Mouse (Mus musculus) kidney, postnatal 0 days (tissue): ENCODE measurements at regions not wholly inside any gene's neighbourhood (a gene's known extent, or its start where the extent isn't known, plus 50 kb on each side); places are given as distances from the start of the nearest gene placed in this dataset.

Experiments used
- ATAC-seq: fragments of 200-750 bp; cut with Nextera tagmentation; replicated peaks from 2 replicates; pipeline ENCODE4 v1.8.0; 2017; ENCODE audit warnings: low read depth, moderate number of reproducible peaks, moderate TSS enrichment, moderate library complexity; ENCODE audit not compliant: low FRiP score
- DNase-seq: peaks from one replicate; pipeline ENCODE4 v3.0.0-alpha.2; 2016; ENCODE audit warnings: low spot score
- H3K27ac ChIP-seq: fragments of 300-500 bp; sonication (generic); 2 replicates; pipeline ENCODE4 v1.5.1; 2014; ENCODE audit warnings: mild to moderate bottlenecking
- H3K27me3 ChIP-seq: fragments of 300-500 bp; sonication (generic); 2 replicates; pipeline ENCODE4 v1.6.1; 2014; ENCODE audit warnings: low read length, mixed read lengths; ENCODE audit not compliant: insufficient read depth
- H3K36me3 ChIP-seq: fragments of 300-500 bp; sonication (generic); 2 replicates; pipeline ENCODE4 v1.6.1; 2014; ENCODE audit warnings: low read length, mixed read lengths; ENCODE audit not compliant: insufficient read depth
- H3K4me1 ChIP-seq: fragments of 300-500 bp; sonication (generic); replicated peaks from 2 replicates; pipeline ENCODE4 v1.6.1; 2014; ENCODE audit warnings: antibody characterized with exemption, low read length, mixed read lengths; ENCODE audit not compliant: insufficient read depth
- H3K4me2 ChIP-seq: fragments of 300-500 bp; sonication (generic); 2 replicates; pipeline ENCODE4 v1.6.1; 2014; ENCODE audit warnings: mild to moderate bottlenecking, low read length, moderate library complexity, mixed read lengths
- H3K4me3 ChIP-seq: fragments of 300-500 bp; sonication (generic); replicated peaks from 2 replicates; pipeline ENCODE4 v1.5.1; 2014; ENCODE audit warnings: low read depth, low read length
- H3K9ac ChIP-seq: fragments of 300-500 bp; sonication (generic); 2 replicates; pipeline ENCODE4 v1.6.1; 2014; ENCODE audit warnings: low read depth, low read length
- H3K9me3 ChIP-seq: fragments of 300-500 bp; sonication (generic); replicated peaks from 2 replicates; pipeline ENCODE4 v1.6.1; 2016; ENCODE audit warnings: low read length, inconsistent platforms, mixed read lengths
- CTCF ChIP-seq: IDR thresholded peaks from 2 replicates; pipeline ENCODE4 v1.5.1; 2016; ENCODE audit warnings: antibody characterized with exemption, low read depth, mild to moderate bottlenecking, moderate library complexity
- WGBS: fragments of 180-500 bp; shearing (Covaris S2); extraction: QIAGEN DNeasy Blood & Tissue Kit; methylation state at CpG from one replicate; pipeline ENCODE4 v1.1.7; 2014; 5-methylcytosine and 5-hydroxymethylcytosine counted together

- Histone ChIP-seq H3K4me3 (no peak overlapping the region), H3K27me3 (no peaks in the 10 kb centered on the region), H3K9me3 (no peaks in the 10 kb centered on the region), H3K9ac (no peak overlapping the region), H3K4me2 (no peak overlapping the region), H3K27ac (no peak overlapping the region), H3K36me3 (no peaks in the 10 kb centered on the region), H3K4me1 (no peaks in the 10 kb centered on the region)
- TF ChIP-seq CTCF = no peak
- ATAC-seq = no peak
- DNase-seq = no peak
- WGBS = 83% methylated on average over 4 of the region's 4 CpGs
Measured at GRCm38 (mm10) chr16:71255740-71256139, 942.0 kb downstream of the Gbe1 start.

GRCm38 (mm10) chr16:71256175-71256574 is 942.4 kb downstream of the Gbe1 start:
- Histone ChIP-seq H3K9ac (no peak overlapping the region), H3K27ac (no peak overlapping the region), H3K4me2 (no peak overlapping the region), H3K4me3 (no peak overlapping the region), H3K4me1 (no peaks in the 10 kb centered on the region), H3K36me3 (no peaks in the 10 kb centered on the region), H3K9me3 (no peaks in the 10 kb centered on the region), H3K27me3 (no peaks in the 10 kb centered on the region)
- peak; percentile 61 for TF ChIP-seq CTCF
- 63% methylated on average over 2 of the region's 2 CpGs for WGBS
- DNase-seq = peak; percentile 19
- ATAC-seq = no peak

GRCm38 (mm10) chr16:71267191-71267590 is 953.4 kb downstream of the Gbe1 start:
- ATAC-seq = no peak
- no peak for DNase-seq
- H3K4me2 ChIP-seq = no peak overlapping the region
- H3K36me3 ChIP-seq = no peaks in the 10 kb centered on the region
- H3K4me3 ChIP-seq = no peak overlapping the region
- no peaks in the 10 kb centered on the region for H3K9me3 ChIP-seq
- TF ChIP-seq CTCF = no peak
- H3K4me1 ChIP-seq = no peaks in the 10 kb centered on the region
- H3K27me3 ChIP-seq = no peaks in the 10 kb centered on the region
- H3K27ac ChIP-seq = no peak overlapping the region
- H3K9ac ChIP-seq = no peak overlapping the region
- 77% methylated on average over 5 of the region's 5 CpGs for WGBS
